Mouse (Mus musculus) CH12.LX (cell line): ENCODE data around the gene Stambpl1. TPM values are rescaled to one million over a fixed set of nuclear protein-coding genes. Genes with fewer than 3 reads are reported as not detected.

Source experiments
- DNase-seq: peaks from one replicate; pipeline ENCODE4 v3.0.0-alpha.2; 2013; ENCODE audit errors: extremely low read depth
- H3K27ac ChIP-seq: 2 replicates; pipeline ENCODE4 v1.5.1; 2012; ENCODE audit warnings: low read depth, mild to moderate bottlenecking, control low read depth, moderate library complexity; ENCODE audit not compliant: insufficient read depth
- H3K27me3 ChIP-seq: replicated peaks from 2 replicates; pipeline ENCODE3; 2012; ENCODE audit warnings: inconsistent platforms
- H3K36me3 ChIP-seq, 2 experiments: replicated peaks in 1 of 2; 2 replicates each; pipeline versions ENCODE3 to v1.6.1; 2012; ENCODE audit warnings: inconsistent platforms in 1 of 2, low read length in 1 of 2, mild to moderate bottlenecking in 1 of 2, mixed read lengths in 1 of 2, moderate library complexity in 1 of 2; ENCODE audit not compliant: control insufficient read depth in 1 of 2, insufficient read depth in 1 of 2
- H3K4me1 ChIP-seq, 2 experiments: 2 replicates each; pipeline ENCODE4 v1.6.1; 2012; ENCODE audit warnings: inconsistent platforms in 1 of 2, moderate library complexity in 1 of 2; ENCODE audit not compliant: insufficient read depth in 2 of 2, control insufficient read depth in 1 of 2
- H3K4me2 ChIP-seq: 2 replicates; pipeline ENCODE4 v1.6.1; 2012; ENCODE audit warnings: low read depth, mild to moderate bottlenecking, control low read depth; ENCODE audit not compliant: poor library complexity, insufficient read depth, severe bottlenecking
- H3K4me3 ChIP-seq, 3 experiments: fragments of 150-350 bp in 1 of 3; sonication (generic) in 1 of 3; replicated peaks in 1 of 3; 2 replicates each; pipeline versions ENCODE3 to v1.5.1; 2011 to 2012; ENCODE audit warnings: low read depth in 2 of 3, low read length in 2 of 3, mild to moderate bottlenecking in 2 of 3, moderate library complexity in 2 of 3, control low read depth in 1 of 3, improper control_type of control experiment in 1 of 3, inconsistent platforms in 1 of 3, mixed read lengths in 1 of 3; ENCODE audit not compliant: poor library complexity in 1 of 3
- H3K79me2 ChIP-seq: replicated peaks from 2 replicates; pipeline ENCODE4 v1.6.1; 2012; ENCODE audit warnings: mild to moderate bottlenecking, moderate library complexity; ENCODE audit not compliant: control insufficient read depth, poor library complexity, insufficient read depth, severe bottlenecking; ENCODE audit errors: extremely low read depth
- H3K9ac ChIP-seq: 2 replicates; pipeline ENCODE4 v1.6.1; 2012; ENCODE audit warnings: low read depth, mild to moderate bottlenecking, control low read depth, moderate library complexity; ENCODE audit not compliant: insufficient read depth
- H3K9me3 ChIP-seq: replicated peaks from 2 replicates; pipeline ENCODE3; 2012; ENCODE audit warnings: low read length, inconsistent platforms, mixed read lengths
- CHD2 ChIP-seq: IDR thresholded peaks from 2 replicates; pipeline ENCODE4 v1.6.1; 2011; ENCODE audit warnings: low read length, improper control_type of control experiment
- CTCF ChIP-seq, 2 experiments: IDR thresholded peaks in 1 of 2; conservative IDR thresholded peaks in 1 of 2; 2 replicates each; pipeline ENCODE4 v1.5.1; 2011 to 2012; ENCODE audit warnings: low read depth in 2 of 2, low read length in 2 of 2, improper control_type of control experiment in 1 of 2, inconsistent platforms in 1 of 2, mild to moderate bottlenecking in 1 of 2, moderate library complexity in 1 of 2
- GABPA ChIP-seq: IDR thresholded peaks from 2 replicates; pipeline ENCODE4 v1.6.1; 2012; ENCODE audit warnings: low read depth, low read length, improper control_type of control experiment, inconsistent platforms; ENCODE audit not compliant: insufficient replicate concordance
- KAT2A ChIP-seq: IDR thresholded peaks from 2 replicates; pipeline ENCODE4 v1.6.1; 2012; ENCODE audit warnings: low read length, improper control_type of control experiment, inconsistent platforms; ENCODE audit not compliant: insufficient replicate concordance
- MEF2A ChIP-seq: IDR thresholded peaks from 2 replicates; pipeline ENCODE4 v1.6.1; 2014; ENCODE audit warnings: low read depth, mild to moderate bottlenecking, inconsistent platforms, low read length, improper control_type of control experiment, borderline replicate concordance
- MXI1 ChIP-seq: IDR thresholded peaks from 2 replicates; pipeline ENCODE4 v1.6.1; 2011; ENCODE audit warnings: mild to moderate bottlenecking, low read depth, low read length, improper control_type of control experiment
- MYC ChIP-seq: IDR thresholded peaks from 2 replicates; pipeline ENCODE4 v1.6.1; 2011; ENCODE audit warnings: low read depth, mild to moderate bottlenecking, improper control_type of control experiment, low read length
- NELFE ChIP-seq: IDR thresholded peaks from 2 replicates; pipeline ENCODE4 v1.6.1; 2011; ENCODE audit warnings: low read depth, low read length, improper control_type of control experiment
- PAX5 ChIP-seq: IDR thresholded peaks from 2 replicates; pipeline ENCODE4 v1.6.1; 2012; ENCODE audit warnings: low read length, inconsistent platforms, mixed read lengths
- POLR2A ChIP-seq: IDR thresholded peaks from 2 replicates; pipeline ENCODE4 v1.6.1; 2011; ENCODE audit warnings: low read depth, mild to moderate bottlenecking, improper control_type of control experiment, low read length
- POLR2AphosphoS2 ChIP-seq: IDR thresholded peaks from 2 replicates; pipeline ENCODE4 v1.6.1; 2011; ENCODE audit warnings: low read depth, low read length, improper control_type of control experiment
- RAD21 ChIP-seq: IDR thresholded peaks from 2 replicates; pipeline ENCODE4 v1.6.1; 2011; ENCODE audit warnings: low read depth, mild to moderate bottlenecking, low read length, improper control_type of control experiment, moderate library complexity
- RCOR1 ChIP-seq: conservative IDR thresholded peaks from 2 replicates; pipeline ENCODE4 v1.6.1; 2012; ENCODE audit warnings: low read depth, mild to moderate bottlenecking, inconsistent platforms, low read length, improper control_type of control experiment
- SMC3 ChIP-seq: IDR thresholded peaks from 2 replicates; pipeline ENCODE4 v1.6.1; 2011; ENCODE audit warnings: low read depth, low read length, improper control_type of control experiment
- USF2 ChIP-seq: conservative IDR thresholded peaks from 2 replicates; pipeline ENCODE4 v1.6.1; 2011; ENCODE audit warnings: low read depth, low read length, improper control_type of control experiment
- ZNF384 ChIP-seq: IDR thresholded peaks from 2 replicates; pipeline ENCODE4 v1.6.1; 2012; ENCODE audit warnings: low read depth, low read length, improper control_type of control experiment, inconsistent platforms
- dilution Hi-C: fragments of 300-500 bp; cut with MboI; formaldehyde crosslinking; loops from 2 replicates; pipeline ENCODE4 v1.14.3; 2020; ENCODE audit warnings: low sequenced_read_pairs; ENCODE audit not compliant: extremely low pct_unique_long_range_greater_than_20kb, extremely low pct_ligation_motif_present
- in situ Hi-C: fragments of 300-500 bp; cut with MboI; formaldehyde crosslinking; loops from 3 replicates; pipeline ENCODE4 v1.14.3; 2019; ENCODE audit warnings: low sequenced_read_pairs, low pct_ligation_motif_present, low pct_unique_long_range_greater_than_20kb, mixed read lengths
- polyA plus RNA-seq: library from polyadenylated mRNA; unstranded; fragments of >175 nt; gene quantifications from 2 replicates; pipeline ENCODE4 v1.2.1, GENCODE M21; 2012; ENCODE audit warnings: low read depth; ENCODE audit not compliant: insufficient read length
- total RNA-seq, 2 experiments: library from RNA; depleted of rRNA; stranded (reverse); fragments of 300-350 nt in 1 of 2; fragments of >200 nt in 1 of 2; gene quantifications; 2 replicates each; pipeline ENCODE4 v1.2.3; 2012 to 2014

Stambpl1 gene
- total and polyA plus RNA-seq, 3 experiments, result 29.7 to 48.2 (median 40.6) TPM

DNA sequence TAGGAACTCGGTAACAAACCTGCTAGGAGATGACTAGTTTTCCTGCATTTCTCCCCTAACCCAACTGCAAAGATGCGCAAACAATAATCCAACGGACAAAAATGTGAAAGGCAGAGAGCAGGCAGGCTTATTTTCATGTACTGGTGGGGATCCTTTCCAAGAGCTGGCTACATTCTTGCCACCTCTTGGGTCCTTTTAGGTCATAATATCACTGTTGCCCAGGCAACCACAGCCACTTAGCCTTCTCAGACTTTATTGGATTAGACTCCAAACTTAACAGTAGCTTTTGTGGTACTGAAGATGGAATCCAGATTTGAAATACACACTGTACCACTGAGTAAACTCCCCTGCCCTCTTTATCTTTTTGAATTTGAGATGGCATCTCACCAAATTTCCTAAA lies 86.0 kb downstream of the Stambpl1 start:
- no peaks in the 10 kb centered on the region for H3K79me2 ChIP-seq
- no peak overlapping the region for H3K9ac ChIP-seq
- DNase-seq, result no peak
- in situ Hi-C loops (no loop called here), dilution Hi-C loops (no loop called here)
- no peaks in the 10 kb centered on the region for H3K27me3 ChIP-seq
- peaks cover 2 to 6% of the 10 kb centered on the region in 2 experiments; a peak in 3 of 4 replicates for H3K4me1 ChIP-seq
- H3K27ac ChIP-seq, result no peak overlapping the region
- H3K4me3 ChIP-seq, result no peak overlapping the region
- H3K36me3 ChIP-seq, result no peaks in the 10 kb centered on the region
- TF ChIP-seq ZNF384, result no peak
- TF ChIP-seq CTCF (conservative IDR thresholded peaks at IDR 0.05 in 1 of 2, IDR thresholded peaks at IDR 0.05 in 1 of 2; ENCODE audit: low read depth in 2 of 2, low read length in 2 of 2), result no peak
- TF ChIP-seq KAT2A, result no peak
- no peak for TF ChIP-seq RCOR1
- TF ChIP-seq SMC3, result no peak
- TF ChIP-seq MYC, result no peak
- TF ChIP-seq POLR2A, result no peak
- TF ChIP-seq PAX5, result no peak
- no peak for TF ChIP-seq USF2
- H3K9me3 ChIP-seq, result no peaks in the 10 kb centered on the region
- no peak overlapping the region for H3K4me2 ChIP-seq

DNA sequence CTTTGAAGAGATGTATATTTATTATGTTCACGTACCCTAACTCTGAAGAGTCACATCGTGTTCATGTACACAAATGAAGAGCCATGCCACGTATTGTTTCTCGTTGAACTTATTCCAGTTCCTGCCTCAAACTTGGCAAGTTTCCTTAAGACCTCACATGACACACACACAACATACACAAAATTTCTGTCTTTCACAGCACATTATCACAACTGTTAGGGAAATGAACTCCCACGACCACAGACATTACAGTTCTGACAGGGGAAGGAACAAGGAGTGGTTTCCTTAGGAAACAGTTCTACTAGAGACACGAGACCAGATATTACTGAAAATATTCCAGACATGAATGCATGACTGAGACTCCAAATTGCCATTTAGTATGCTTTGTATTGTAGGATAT lies 91.6 kb downstream of the Stambpl1 start:
- no peak for DNase-seq
- H3K4me1 ChIP-seq, result peaks cover 7 to 44% of the 10 kb centered on the region in 2 experiments; a peak in 3 of 4 replicates
- H3K36me3 ChIP-seq, result no peaks in the 10 kb centered on the region
- no peaks in the 10 kb centered on the region for H3K79me2 ChIP-seq
- H3K4me3 ChIP-seq, result no peak overlapping the region
- no peaks in the 10 kb centered on the region for H3K9me3 ChIP-seq
- no peaks in the 10 kb centered on the region for H3K27me3 ChIP-seq
- in situ Hi-C loops (loop anchor here (5.0 kb wide), 1 partner anchor 36 kb away; no protein-coding TSS in a partner anchor), dilution Hi-C loops (no loop called here)
- H3K4me2 ChIP-seq, result no peak overlapping the region
- no peak overlapping the region for H3K27ac ChIP-seq
- TF ChIP-seq MXI1 (no peak), MEF2A (no peak), CHD2 (no peak), SMC3 (no peak), RAD21 (no peak), GABPA (no peak)
- TF ChIP-seq, all 38 proteins: peak for 0
- H3K9ac ChIP-seq, result no peak overlapping the region

DNA sequence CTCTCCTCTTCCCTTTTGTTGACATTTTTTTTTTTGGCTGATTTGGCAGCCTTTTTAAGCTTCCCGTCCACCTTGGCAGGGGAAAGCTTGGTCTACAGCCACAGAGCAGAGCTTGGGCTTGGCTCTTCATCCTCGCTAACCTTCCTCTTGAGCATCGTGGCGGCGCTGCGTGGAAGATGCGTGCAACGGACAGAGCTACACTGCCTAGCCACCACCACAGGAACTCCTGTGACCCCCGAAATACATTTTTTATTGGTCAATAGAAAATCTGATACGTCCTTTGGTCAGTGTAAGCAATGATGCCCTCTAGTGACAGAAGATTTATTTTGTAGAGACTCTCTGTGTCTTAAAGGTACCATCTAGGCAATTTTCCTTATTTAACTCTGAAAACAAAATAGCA lies 92.4 kb downstream of the Stambpl1 start:
- Histone ChIP-seq H3K79me2 (no peaks in the 10 kb centered on the region), H3K4me2 (peak overlapping the region; percentile 83), H3K9ac (no peak overlapping the region), H3K27me3 (no peaks in the 10 kb centered on the region), H3K36me3 (no peaks in the 10 kb centered on the region), H3K9me3 (no peaks in the 10 kb centered on the region), H3K27ac (no peak overlapping the region), H3K4me1 (peaks cover 14 to 52% of the 10 kb centered on the region in 2 experiments), H3K4me3 (no peak overlapping the region)
- dilution Hi-C loops (no loop called here), in situ Hi-C loops (loop anchor here (5.0 kb wide), 1 partner anchor 37 kb away; no protein-coding TSS in a partner anchor)
- TF ChIP-seq CTCF (conservative IDR thresholded peaks at IDR 0.05 in 1 of 2, IDR thresholded peaks at IDR 0.05 in 1 of 2; ENCODE audit: low read depth in 2 of 2, low read length in 2 of 2) (peak in 1 of 2 experiments; percentile 68; a peak in 2 of 4 replicates), RAD21 (peak; percentile 57), NELFE (0 out of 2 replicates have a peak, but pooled peaks have one; percentile 13), SMC3 (peak; percentile 66), POLR2AphosphoS2 (no peak)
- DNase-seq, result no peak
